Mouse (Mus musculus) heart, embryonic 11.5 days (tissue): ENCODE measurements around the gene Aspdh. TPM values are rescaled to one million over a fixed set of nuclear protein-coding genes. Genes with fewer than 3 reads are reported as not detected.

Experiments
- ATAC-seq: fragments of 200-750 bp; cut with Nextera tagmentation; replicated peaks from 2 replicates; pipeline ENCODE4 v1.8.0; 2017; ENCODE audit warnings: moderate library complexity; ENCODE audit not compliant: insufficient number of reproducible peaks, low FRiP score, low TSS enrichment
- H3K27ac ChIP-seq: fragments of 300-500 bp; sonication (generic); 2 replicates; pipeline ENCODE4 v1.5.1; 2014; ENCODE audit warnings: mild to moderate bottlenecking, low read depth, low read length
- H3K27me3 ChIP-seq: fragments of 300-500 bp; sonication (generic); 2 replicates; pipeline ENCODE4 v1.6.1; 2014; ENCODE audit warnings: mild to moderate bottlenecking, low read length, mixed read lengths; ENCODE audit not compliant: control insufficient read depth, insufficient read depth
- H3K36me3 ChIP-seq: fragments of 300-500 bp; sonication (generic); 2 replicates; pipeline ENCODE4 v1.6.1; 2014; ENCODE audit warnings: mild to moderate bottlenecking, low read length, moderate library complexity, mixed read lengths; ENCODE audit not compliant: control insufficient read depth, insufficient read depth
- H3K4me1 ChIP-seq: fragments of 300-500 bp; sonication (generic); 2 replicates; pipeline ENCODE4 v1.6.1; 2014; ENCODE audit warnings: low read length; ENCODE audit not compliant: control insufficient read depth, insufficient read depth
- H3K4me2 ChIP-seq: fragments of 300-500 bp; sonication (generic); 2 replicates; pipeline ENCODE4 v1.6.1; 2014; ENCODE audit warnings: mild to moderate bottlenecking, moderate library complexity
- H3K4me3 ChIP-seq: fragments of 300-500 bp; sonication (generic); 2 replicates; pipeline ENCODE4 v1.5.1; 2014; ENCODE audit warnings: low read depth, low read length
- H3K9ac ChIP-seq: fragments of 300-500 bp; sonication (generic); 2 replicates; pipeline ENCODE4 v1.6.1; 2014; ENCODE audit warnings: mild to moderate bottlenecking, low read depth, low read length, moderate library complexity
- H3K9me3 ChIP-seq: fragments of 300-500 bp; sonication (generic); replicated peaks from 2 replicates; pipeline ENCODE4 v1.6.1; 2016; ENCODE audit warnings: low read length; ENCODE audit not compliant: control insufficient read depth
- WGBS: fragments of 180-500 bp; shearing (Covaris S2); extraction: QIAGEN DNeasy Blood & Tissue Kit; methylation state at CpG from one replicate; pipeline ENCODE4 v1.1.7; 2014; ENCODE audit not compliant: insufficient replicate concordance; 5-methylcytosine and 5-hydroxymethylcytosine counted together
- polyA plus RNA-seq: library from polyadenylated mRNA; unstranded; fragments of >200 nt; fragmentation: Nextera tagmentation; extraction: Ambion mirVana; gene quantifications from 2 replicates; pipeline ENCODE4 v1.2.1, GENCODE M21; 2014

Gene Aspdh
- polyA plus RNA-seq, 1 experiment from 2014 or later = 1.5 TPM

DNA sequence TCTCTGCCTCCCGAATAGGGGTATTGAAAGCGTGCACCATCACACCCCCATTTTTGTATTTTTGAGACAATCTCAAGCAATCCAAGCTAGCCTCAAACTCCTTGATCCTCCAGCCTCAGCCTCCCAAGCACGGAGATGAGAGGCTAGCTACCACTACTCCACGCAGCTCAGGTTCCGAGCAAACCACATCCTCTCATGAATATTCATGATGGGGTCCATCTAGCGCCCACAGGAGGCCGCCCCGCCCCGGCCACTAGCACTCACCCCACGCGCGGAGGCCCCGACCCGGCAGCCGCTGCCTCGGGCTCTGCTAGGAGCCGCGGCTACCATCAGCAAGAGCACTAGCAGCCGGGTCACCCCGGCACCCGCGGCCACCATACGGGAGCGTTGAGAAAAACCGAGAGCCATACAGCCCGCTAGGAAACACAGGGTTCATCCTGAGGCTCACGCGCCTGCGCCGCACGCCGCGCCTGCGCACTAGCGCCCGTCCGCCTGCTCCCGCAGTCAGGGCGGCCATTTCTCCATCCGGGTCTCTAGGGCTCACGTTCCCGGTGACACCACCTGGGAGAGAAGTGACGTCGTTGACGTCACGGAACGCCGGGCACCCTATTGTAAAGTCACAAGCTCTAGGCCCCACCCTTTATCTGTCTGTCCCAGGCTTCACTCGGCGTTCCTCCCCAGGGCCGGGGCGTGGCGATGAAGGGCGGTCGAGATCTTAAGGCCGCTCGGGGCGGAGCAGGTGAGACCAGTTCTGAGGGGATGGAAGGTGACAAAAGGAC is 31.0 kb downstream of the Aspdh start, which contains the start of the genes Emc10 and Fam71e1:
TSS of gene Emc10 (minus strand) at position 538 of the 779 bp plus-strand sequence.
TSS of gene Fam71e1 (plus strand) at position 590 of the 779 bp plus-strand sequence.
- peak within 1 kb of the TSS; percentile 81 for H3K4me3 ChIP-seq
- peaks cover 7% of the 10 kb centered on the region for H3K36me3 ChIP-seq
- H3K9ac ChIP-seq = peak within 1 kb of the TSS; percentile 96
- peak within 1 kb of the TSS; percentile 93 for H3K4me2 ChIP-seq
- peaks cover 14% of the 10 kb centered on the region for H3K4me1 ChIP-seq
- peaks cover 10% of the 10 kb centered on the region for H3K27me3 ChIP-seq
- ATAC-seq = peak; percentile 95
- H3K9me3 ChIP-seq = no peaks in the 10 kb centered on the region
- peak within 1 kb of the TSS; percentile 96 for H3K27ac ChIP-seq
- under 1% methylated on average over 58 of the region's 58 CpGs for WGBS

DNA sequence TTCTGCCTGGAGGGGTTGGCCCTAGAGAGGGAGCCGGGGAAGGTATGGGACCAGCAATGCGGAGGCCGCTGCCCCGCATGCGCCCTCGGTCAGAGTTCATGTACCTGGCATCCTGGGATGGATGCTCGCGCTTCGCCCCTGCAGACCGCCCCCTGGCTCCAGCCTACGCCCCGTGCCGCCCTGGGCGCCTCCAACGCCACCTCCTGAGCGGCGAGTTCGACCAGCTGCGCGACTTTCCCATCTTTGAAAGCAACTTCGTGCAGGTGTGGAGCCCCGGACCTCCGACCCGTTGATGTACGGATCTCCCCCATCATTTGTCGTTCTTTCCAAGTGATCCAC is 31.5 kb downstream of the Aspdh start:
- Histone ChIP-seq H3K4me3 (peak overlapping the region; percentile 81), H3K9me3 (no peaks in the 10 kb centered on the region), H3K27ac (peak overlapping the region; percentile 96), H3K4me2 (peak overlapping the region; percentile 93), H3K27me3 (peaks cover 10% of the 10 kb centered on the region), H3K36me3 (peaks cover 7% of the 10 kb centered on the region), H3K4me1 (peaks cover 14% of the 10 kb centered on the region), H3K9ac (peak overlapping the region; percentile 86)
- under 1% methylated on average over 26 of the region's 26 CpGs for WGBS
- ATAC-seq = no peak; the same call in 1 of the 2 replicates

DNA sequence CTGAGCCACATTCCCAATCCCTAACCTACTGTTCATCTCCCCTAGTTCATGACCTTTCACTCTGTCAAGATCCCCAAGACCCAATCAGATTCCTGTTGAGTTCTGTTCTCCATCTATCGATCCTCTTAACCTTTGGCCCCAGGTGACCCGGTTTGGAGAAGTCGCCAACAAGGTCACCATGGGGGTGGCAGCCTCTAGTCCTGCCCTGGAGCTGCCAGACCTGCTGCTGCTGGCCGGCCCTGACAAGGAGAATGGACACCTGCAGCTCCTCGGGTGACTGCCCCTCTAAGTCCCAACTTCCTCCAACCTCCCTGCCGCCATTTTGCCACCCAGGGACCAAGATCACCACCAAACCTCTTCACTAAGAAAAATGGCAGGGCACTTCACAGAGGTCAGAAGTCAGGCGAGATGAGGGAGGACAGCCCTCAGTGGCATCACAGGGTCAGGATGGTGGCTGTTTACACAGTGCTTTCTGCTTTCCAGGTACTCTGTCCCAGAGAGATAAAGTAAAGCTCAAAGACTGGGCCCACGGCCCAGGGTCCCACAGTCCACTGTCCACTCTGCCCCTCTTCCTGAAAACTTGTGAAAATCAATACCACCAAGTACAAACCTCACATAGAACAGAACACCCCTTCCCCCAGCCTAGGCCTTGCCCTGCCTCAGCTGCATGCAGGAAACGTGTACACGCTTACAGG is 32.3 kb downstream of the Aspdh start:
- H3K27ac ChIP-seq = peak overlapping the region; percentile 96; the same call in 1 of the 2 replicates
- H3K9ac ChIP-seq = no peak overlapping the region
- no peaks in the 10 kb centered on the region; the same call in 1 of the 2 replicates for H3K36me3 ChIP-seq
- peaks cover 14% of the 10 kb centered on the region for H3K4me1 ChIP-seq
- 83% methylated on average over 10 of the region's 10 CpGs for WGBS
- H3K9me3 ChIP-seq = no peaks in the 10 kb centered on the region
- H3K4me2 ChIP-seq = peak overlapping the region; percentile 93
- ATAC-seq = no peak
- peaks cover 10% of the 10 kb centered on the region for H3K27me3 ChIP-seq
- H3K4me3 ChIP-seq = peak overlapping the region; percentile 81

DNA sequence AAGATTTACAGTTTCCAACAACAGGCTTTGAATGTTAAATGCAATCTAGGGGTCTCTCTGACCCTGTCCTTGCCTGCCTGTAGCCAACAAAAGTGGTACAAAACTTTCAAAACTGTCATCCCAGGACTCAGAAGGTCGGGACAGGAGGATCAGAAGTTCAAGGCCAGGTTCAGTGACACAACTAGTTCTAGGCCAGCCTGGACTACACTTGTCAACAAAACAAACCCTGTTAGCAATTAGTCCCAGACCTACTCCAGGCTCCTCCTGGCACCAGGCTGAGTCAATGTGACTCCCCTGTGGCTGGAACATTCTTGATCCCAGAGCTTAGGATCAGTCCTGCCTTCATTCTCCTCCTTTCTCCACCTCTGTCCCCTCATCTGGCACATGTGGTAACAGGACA is 33.7 kb downstream of the Aspdh start:
- Histone ChIP-seq H3K4me1 (peaks cover 14% of the 10 kb centered on the region), H3K4me3 (no peak overlapping the region), H3K27ac (no peak overlapping the region), H3K9ac (no peak overlapping the region), H3K9me3 (no peaks in the 10 kb centered on the region), H3K27me3 (peaks cover 10% of the 10 kb centered on the region), H3K36me3 (no peaks in the 10 kb centered on the region), H3K4me2 (no peak overlapping the region)
- ATAC-seq = no peak
- WGBS = 44% methylated on average over 1 of the region's 1 CpGs

DNA sequence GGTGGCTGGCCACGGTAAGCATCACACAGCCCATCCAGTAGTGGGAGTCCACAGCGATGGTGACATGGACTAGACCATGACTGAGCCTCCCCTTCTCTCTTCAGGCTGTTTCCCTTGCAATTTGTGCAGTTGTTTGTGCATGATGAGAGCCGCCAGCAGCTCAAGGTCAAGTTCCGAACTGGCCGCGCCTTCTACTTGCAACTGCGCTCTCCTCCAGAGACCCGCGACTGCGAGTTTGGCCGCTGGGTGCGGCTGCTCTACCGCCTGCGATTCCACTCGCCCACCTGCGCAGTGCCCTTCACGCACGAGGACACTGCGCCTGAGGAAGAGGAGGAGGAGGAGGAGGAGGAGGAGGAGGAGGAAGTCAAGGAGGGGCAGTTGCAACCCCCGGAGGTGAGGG is 34.9 kb downstream of the Aspdh start:
- WGBS = 55% methylated on average over 18 of the region's 20 CpGs
- H3K36me3 ChIP-seq = no peaks in the 10 kb centered on the region
- no peak overlapping the region for H3K9ac ChIP-seq
- no peak overlapping the region for H3K27ac ChIP-seq
- no peak overlapping the region for H3K4me2 ChIP-seq
- no peak overlapping the region for H3K4me3 ChIP-seq
- no peaks in the 10 kb centered on the region for H3K9me3 ChIP-seq
- ATAC-seq = no peak
- peaks cover 10% of the 10 kb centered on the region for H3K27me3 ChIP-seq
- peaks cover 10% of the 10 kb centered on the region for H3K4me1 ChIP-seq

DNA sequence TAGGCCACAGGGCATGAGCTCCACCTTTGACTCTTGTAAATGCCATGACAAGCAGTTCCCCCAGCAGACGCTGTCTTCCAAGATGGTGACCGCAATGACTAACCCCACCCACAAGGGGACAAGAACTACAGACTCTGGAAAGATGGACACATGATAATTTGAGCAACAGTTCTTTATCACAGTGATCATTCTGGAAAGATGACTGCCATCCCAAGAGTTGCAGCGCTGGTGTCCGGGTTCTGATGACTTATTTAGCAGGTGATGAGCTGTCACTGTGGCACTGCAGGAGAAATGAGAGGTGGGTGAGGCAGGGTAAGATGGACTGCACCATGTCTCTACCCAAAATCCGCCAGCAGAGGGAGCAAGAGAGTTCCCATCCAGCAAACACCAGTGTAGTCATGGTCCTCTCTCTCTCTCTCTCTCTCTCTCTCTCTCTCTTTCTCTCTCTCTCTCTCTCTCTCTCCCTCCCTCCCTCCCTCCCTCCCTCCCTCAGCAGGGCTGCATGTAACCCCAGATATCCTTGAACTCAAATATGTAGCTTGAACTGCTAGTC is 36.4 kb downstream of the Aspdh start:
- H3K4me3 ChIP-seq = no peak overlapping the region
- H3K36me3 ChIP-seq = no peaks in the 10 kb centered on the region
- ATAC-seq = no peak
- peaks cover 14% of the 10 kb centered on the region for H3K27me3 ChIP-seq
- H3K4me2 ChIP-seq = no peak overlapping the region
- no peaks in the 10 kb centered on the region for H3K9me3 ChIP-seq
- H3K9ac ChIP-seq = no peak overlapping the region
- WGBS = 33% methylated on average over 5 of the region's 5 CpGs
- H3K4me1 ChIP-seq = peaks cover 3% of the 10 kb centered on the region; the same call in 1 of the 2 replicates
- no peak overlapping the region for H3K27ac ChIP-seq

DNA sequence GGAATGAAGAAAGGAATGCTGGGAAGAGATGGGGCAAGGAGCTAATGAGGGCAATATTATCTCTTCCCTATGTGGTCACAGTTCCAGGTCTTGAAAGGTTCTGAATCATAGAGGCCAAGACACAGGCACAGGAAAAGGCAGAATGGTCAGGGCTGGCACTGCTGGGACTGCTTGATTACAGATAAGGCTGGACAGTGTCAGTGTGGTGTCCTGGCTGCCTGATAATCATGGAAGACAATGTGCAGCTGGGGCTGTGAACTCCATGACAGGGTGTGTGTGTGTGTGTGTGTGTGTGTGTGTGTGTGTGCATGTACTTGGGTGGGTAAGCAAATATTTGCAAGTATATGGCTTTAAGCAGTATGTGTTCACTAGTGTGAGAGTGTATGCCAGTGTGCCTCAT is 42.3 kb downstream of the Aspdh start:
- ATAC-seq = peak; percentile 70
- H3K9ac ChIP-seq = no peak overlapping the region

More for the DNA sequence above, 42.3 kb downstream of the Aspdh start:
- no peak overlapping the region for H3K27ac ChIP-seq
- no peak overlapping the region for H3K4me2 ChIP-seq
- peaks cover 15% of the 10 kb centered on the region for H3K27me3 ChIP-seq
- no peaks in the 10 kb centered on the region for H3K36me3 ChIP-seq
- no peak overlapping the region for H3K4me3 ChIP-seq
- H3K4me1 ChIP-seq = no peaks in the 10 kb centered on the region
- H3K9me3 ChIP-seq = no peaks in the 10 kb centered on the region
